Mouse (Mus musculus) c-Kit-positive CD71-negative TER-119-negative erythroid progenitor cells, embryonic 14.5 days (primary cell): ENCODE measurements around the gene Ldha.
"Not testable (repeated sequence)": the region's sequence is repeated elsewhere in the genome, so short reads cannot be mapped to it uniquely, and the experiment has no call there.

ENCODE experiments used
- DNase-seq: peaks from one replicate; pipeline ENCODE4 v3.0.0-alpha.2; 2013; ENCODE audit warnings: low read depth

The Ldha gene

GRCm38 (mm10) chr7:46880992-46881391, 39.7 kb downstream of the Ldha start:
- no peak for DNase-seq

GRCm38 (mm10) chr7:46881941-46882340, 40.7 kb downstream of the Ldha start:
- not testable (repeated sequence) for DNase-seq

DNA sequence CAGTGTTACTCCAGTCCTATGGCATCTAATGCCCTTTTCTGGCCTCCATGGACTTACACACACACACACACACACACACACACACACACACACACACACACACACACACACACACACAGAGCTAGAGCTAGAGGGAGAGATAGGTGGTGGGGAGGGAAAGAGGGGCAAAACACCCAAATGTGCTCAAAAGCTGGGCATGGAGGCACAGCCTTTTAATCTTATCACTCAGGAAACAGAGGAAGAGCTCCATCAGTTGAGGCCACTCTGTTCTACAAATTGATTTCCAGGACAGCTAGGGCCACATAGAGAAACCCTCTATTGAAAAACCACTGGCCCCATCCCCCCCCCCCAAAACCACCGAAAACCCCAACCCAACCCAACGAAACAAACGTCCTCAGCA, 42.0 kb downstream of the Ldha start:
- DNase-seq = no peak

GRCm38 (mm10) chr7:46895511-46895910, 54.2 kb downstream of the Ldha start:
- no peak for DNase-seq

GRCm38 (mm10) chr7:46899343-46899742, 58.1 kb downstream of the Ldha start:
- no peak for DNase-seq
